Mouse (Mus musculus): Measurements from ENCODE around the gene Sncg. TPM values are rescaled to one million over a fixed set of nuclear protein-coding genes. Genes with fewer than 3 reads are reported as not detected.
A peak's percentile ranks its signal among the peaks of the same experiment; 100 is the strongest.

Gene Sncg
- total RNA-seq, 2 experiments from 2014 or later: 3.0 to 3.9 TPM

DNA sequence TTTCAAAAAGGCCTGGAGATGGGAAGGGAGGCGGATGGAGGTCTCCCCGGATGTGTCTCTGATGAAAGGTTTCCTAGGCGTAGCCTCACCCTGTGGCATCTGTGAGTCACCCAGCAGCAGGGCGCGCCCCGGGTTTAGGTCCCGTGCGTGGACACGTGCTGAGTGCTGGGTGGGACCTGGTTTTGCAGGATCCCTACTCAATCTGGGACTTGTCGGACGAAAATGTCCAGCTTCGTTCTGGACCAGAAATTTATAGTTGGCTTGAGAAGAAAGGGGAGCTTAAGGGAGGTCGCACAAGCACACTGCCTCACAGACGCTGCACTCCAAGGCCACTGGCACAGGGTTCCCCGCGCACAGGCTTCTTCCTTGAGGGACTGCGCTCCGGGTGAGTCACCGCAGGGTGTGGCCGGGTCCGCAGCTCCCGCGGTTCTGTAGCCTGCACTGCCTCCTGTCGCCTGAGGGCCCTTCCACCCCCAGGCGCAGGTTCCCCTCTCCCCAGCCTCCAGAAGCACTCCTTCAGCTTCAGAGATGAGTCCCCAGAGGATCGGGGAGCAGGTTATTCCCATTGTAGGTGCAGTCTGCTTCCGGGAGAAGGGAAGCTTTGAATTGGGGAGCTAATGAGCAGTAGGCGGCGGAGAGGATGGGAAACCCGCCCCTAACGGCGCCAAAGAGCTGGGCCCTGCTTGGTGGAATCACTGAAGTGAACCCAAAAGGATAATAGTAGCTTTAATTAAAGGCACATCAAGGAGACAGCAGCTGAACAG, 10.9 kb downstream of the Sncg start:
- intact Hi-C loops (cut with DNase I): loop anchor here (1.0 to 10.0 kb wide), 4 partner anchors 51 to 411 kb away; partner anchors contain the start of genes Glud1 and Shld2
- TF ChIP-seq CTCF (IDR thresholded peaks at IDR 0.05): peak; percentile 52
- DNase-seq (ENCODE audit: extremely low spot score in 1 of 2, low spot score in 2 of 2): peak; percentile 49 to 58
- peak overlapping the region; percentile 55 for H3K4me3 ChIP-seq
- H3K27ac ChIP-seq: peak overlapping the region; percentile 34

DNA sequence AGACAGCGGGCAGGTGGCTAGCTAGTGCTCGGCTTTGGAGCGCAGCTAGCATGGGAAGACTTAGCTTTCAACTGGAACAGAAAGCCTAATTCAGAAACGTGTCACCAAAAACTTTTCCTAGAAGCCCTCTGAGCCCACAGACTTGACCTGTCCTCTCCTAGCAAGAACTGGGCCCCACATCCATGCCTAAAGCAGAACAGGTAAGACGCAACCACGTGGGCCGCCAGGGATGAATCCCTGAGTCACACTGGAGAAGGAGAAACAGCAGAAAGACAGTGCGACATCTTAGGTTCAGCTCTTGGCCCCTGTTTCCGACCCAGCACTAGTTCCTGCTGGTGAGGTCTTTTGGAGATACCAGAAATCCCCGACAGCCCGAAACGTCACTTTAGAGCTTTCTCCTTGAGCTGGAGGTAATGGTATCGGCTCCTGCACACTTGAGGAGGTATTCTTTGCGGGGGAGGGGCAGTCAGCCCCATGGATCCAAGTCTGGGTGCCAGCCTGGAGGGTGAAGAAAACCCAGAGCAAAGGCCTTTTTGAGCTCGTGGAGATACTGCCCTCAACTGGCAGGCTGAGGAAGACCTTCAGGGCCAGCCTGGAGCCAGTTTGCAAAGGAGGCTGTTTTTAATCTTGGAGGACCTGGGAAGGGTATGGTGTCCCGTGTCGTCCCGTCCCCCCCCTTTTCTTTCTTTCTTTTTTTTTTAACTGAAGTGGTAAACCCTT, 11.7 kb downstream of the Sncg start:
- Histone ChIP-seq H3K27ac (no peak overlapping the region; the same call in 1 of the 2 replicates), H3K4me3 (peak overlapping the region; percentile 55)
- peak; percentile 63 to 68 for DNase-seq (ENCODE audit: extremely low spot score in 1 of 2, low spot score in 2 of 2)
- intact Hi-C loops (cut with DNase I): loop anchor here (1.0 to 10.0 kb wide), 4 partner anchors 51 to 412 kb away; partner anchors contain the start of genes Glud1 and Shld2
- TF ChIP-seq CTCF (IDR thresholded peaks at IDR 0.05): peak; percentile 70

DNA sequence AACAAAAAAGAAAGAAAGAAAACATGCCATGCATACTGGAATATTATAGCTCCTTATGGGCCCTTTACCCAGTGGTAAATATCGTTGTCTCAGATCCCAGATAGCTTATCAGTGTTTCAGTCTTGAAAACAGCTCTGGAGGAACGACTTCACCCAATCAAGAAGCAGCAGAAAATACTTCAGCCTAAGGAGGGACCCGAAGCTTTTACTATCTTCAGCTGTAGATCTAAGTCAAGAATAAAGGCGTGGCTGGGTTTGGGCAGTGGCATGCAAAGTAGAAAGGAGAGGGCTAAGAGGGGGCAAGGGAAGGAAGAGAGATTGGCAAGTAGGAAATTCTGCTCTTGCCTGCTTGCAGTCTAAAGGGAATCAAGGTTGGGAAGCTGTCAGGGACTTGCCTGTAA, 12.5 kb downstream of the Sncg start:
- TF ChIP-seq CTCF (IDR thresholded peaks at IDR 0.05): no peak
- no peak for DNase-seq (ENCODE audit: extremely low spot score in 1 of 2, low spot score in 2 of 2)
- Histone ChIP-seq H3K27ac (no peak overlapping the region), H3K4me3 (no peak overlapping the region)
- intact Hi-C loops (cut with DNase I): loop anchor here (2.0 to 10.0 kb wide), 3 partner anchors 50 to 413 kb away; partner anchors contain the start of genes Glud1 and Shld2

DNA sequence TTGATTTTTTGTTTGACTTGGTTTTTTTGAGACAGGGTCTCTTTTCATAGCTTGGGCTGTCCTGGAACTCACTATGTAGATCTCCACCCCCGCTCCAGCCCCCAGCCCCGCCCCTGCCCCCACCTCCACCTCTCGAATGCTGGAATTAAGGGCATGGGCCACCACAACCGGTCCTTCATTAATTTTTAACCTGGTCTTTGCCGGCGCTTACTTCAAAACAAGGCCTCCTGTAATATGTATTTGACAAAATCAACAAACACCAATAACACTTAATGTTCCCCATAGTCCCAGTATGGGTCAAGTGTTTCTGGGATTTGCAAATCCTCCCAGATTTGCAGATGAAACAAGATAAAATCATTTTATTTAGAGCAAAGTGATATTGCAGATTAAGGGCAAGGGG, 14.3 kb downstream of the Sncg start:
- DNase-seq (ENCODE audit: extremely low spot score in 1 of 2, low spot score in 2 of 2): no peak
- no peak overlapping the region for H3K27ac ChIP-seq
- no peak overlapping the region for H3K4me3 ChIP-seq
- no peak for TF ChIP-seq CTCF (IDR thresholded peaks at IDR 0.05)
- intact Hi-C loops (cut with DNase I): loop anchor here (5.0 to 10.0 kb wide), 2 partner anchors 48 to 415 kb away; partner anchors contain the start of genes Glud1 and Shld2

DNA sequence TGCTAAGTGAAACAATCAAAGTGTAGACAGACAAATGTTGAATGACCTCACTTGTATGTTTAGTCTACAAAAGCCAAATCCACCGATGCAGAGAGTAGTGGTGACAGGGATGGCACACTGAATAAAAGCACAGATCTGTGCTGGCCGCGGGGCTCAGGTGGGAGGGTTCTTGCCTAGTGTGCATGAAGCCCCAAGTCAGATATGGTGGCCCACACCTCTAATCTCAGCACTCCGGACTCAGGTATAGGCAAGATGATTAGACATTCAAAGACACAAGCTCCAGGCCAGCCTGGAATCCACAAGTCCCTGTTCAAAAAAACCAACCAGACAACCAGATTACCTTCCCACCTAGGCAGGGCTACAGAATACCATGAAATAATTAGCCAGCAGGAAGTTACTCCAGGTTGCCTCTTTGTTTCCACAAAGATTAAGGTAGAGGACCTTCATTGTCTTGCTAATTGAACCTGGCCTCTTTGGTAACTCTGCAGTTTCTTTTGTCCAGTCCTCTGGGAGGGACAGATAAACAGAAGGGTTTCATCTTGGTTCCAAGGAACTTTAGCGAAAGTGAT, 14.8 kb downstream of the Sncg start:
- Histone ChIP-seq H3K4me3 (no peak overlapping the region), H3K27ac (no peak overlapping the region)
- DNase-seq (ENCODE audit: extremely low spot score in 1 of 2, low spot score in 2 of 2): no peak
- intact Hi-C loops (cut with DNase I): loop anchor here (5.0 to 10.0 kb wide), 2 partner anchors 47 to 415 kb away; partner anchors contain the start of genes Glud1 and Shld2
- no peak for TF ChIP-seq CTCF (IDR thresholded peaks at IDR 0.05)

DNA sequence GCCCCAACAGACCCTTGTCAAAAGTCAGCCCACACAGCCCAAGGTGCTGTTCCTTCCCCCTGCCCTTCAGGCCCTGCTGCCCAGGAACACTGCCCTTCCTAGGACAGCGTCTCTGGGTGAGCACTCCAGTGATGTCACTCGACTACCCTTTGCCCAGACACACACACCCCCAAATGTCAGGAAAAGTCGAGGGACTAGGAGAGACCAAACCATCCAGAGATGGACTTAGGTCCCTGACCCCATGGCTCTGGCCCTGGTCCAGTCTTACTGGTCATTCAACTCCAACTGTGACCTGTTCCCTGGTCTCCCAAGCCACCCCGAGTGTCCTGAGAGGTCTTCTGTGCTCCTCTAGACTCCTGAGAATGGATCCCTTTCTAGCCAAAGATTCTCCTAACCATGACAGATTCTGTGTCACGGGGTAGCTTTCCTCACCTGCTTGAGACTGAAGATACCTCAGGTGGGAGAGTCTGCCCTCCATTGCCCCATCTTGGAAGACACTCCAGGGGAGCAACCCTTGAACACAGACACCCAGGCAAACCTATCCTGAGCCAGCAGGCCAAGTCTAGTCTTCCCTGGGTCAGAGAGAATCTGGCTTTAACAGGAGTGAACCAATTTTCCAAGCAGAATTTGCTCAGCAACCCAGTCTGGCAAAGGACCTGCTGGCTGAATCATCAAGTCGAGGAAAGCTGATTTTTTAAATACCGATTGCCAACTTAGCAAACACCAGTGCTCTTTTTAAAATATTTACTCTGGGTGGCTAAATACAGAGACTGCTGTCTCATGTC, 16.7 kb downstream of the Sncg start:
- intact Hi-C loops (cut with DNase I): no loop called here
- no peak for TF ChIP-seq CTCF (IDR thresholded peaks at IDR 0.05)
- Histone ChIP-seq H3K4me3 (no peak overlapping the region), H3K27ac (no peak overlapping the region)
- no peak for DNase-seq (ENCODE audit: extremely low spot score in 1 of 2, low spot score in 2 of 2)

DNA sequence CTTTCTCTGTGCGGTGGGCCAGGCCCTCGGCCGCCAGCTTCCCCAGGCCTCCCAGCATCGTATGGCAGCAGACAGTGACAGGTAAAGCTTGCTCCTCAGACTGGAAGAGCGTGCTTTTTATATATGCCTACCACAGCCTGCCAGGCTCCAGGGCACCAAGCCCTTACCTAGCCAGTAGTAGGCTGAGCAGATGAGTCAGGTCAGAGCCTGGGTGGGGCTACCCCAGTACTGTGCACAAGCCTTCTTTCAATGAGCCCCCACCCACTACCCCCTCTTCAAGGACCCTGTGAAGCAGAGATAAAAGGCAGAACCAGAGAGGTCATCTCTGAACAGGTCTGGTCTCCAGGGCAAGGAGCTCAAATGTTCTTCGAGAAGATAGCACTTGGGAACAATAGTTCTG, 19.3 kb downstream of the Sncg start, which contains the start of gene Fam25c:
Fam25c (minus strand) TSS at position 133 of the 400 bp plus-strand sequence.
- Histone ChIP-seq H3K27ac (no peak within 1 kb of the TSS), H3K4me3 (no peak within 1 kb of the TSS)
- intact Hi-C loops (cut with DNase I): no loop called here
- DNase-seq (ENCODE audit: extremely low spot score in 1 of 2, low spot score in 2 of 2): no peak
- no peak for TF ChIP-seq CTCF (IDR thresholded peaks at IDR 0.05)

DNA sequence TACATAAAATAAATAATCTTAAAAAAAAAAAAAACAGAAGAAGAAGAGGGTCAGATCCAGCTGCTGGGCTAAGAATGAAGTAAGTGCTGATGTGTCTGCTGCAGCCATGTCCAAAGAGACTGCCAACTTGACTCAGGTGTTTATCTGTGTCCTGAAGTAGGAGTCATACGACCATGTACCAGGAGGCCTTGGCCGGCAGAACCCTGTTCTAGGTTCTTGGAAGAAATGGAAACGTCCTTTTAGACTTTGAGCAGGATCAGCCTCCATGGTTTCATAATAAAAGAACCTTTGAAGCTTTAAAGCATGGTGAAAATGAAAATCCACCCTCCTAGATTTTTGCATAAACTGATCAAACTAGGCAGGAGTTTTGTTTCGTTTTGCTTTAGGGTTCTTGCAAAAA, 20.1 kb downstream of the Sncg start:
- no peak overlapping the region for H3K27ac ChIP-seq
- H3K4me3 ChIP-seq: no peak overlapping the region
- TF ChIP-seq CTCF (IDR thresholded peaks at IDR 0.05): no peak
- intact Hi-C loops (cut with DNase I): no loop called here
- no peak for DNase-seq (ENCODE audit: extremely low spot score in 1 of 2, low spot score in 2 of 2)

DNA sequence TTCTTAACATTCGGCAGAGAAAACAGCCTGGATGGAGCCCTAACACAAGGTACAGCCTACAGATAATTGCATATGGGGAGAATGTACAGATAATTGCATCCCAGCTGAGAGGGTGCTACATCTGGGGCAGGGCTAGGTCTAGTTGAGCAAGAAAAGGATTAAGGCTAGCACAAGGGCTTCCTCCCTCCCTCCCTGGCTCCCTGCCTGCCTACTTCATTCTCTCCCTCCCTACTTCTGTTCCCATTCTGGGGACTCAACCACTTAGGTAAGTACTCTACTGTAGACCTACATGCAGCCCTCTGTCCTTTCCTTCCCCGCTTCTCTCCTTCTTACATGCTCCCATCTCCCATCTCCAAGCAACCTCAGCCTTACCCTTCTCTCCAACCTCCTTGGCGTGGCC, 21.3 kb downstream of the Sncg start:
- H3K27ac ChIP-seq: no peak overlapping the region
- no peak for DNase-seq (ENCODE audit: extremely low spot score in 1 of 2, low spot score in 2 of 2)
- no peak overlapping the region for H3K4me3 ChIP-seq
- intact Hi-C loops (cut with DNase I): no loop called here
- no peak for TF ChIP-seq CTCF (IDR thresholded peaks at IDR 0.05)

DNA sequence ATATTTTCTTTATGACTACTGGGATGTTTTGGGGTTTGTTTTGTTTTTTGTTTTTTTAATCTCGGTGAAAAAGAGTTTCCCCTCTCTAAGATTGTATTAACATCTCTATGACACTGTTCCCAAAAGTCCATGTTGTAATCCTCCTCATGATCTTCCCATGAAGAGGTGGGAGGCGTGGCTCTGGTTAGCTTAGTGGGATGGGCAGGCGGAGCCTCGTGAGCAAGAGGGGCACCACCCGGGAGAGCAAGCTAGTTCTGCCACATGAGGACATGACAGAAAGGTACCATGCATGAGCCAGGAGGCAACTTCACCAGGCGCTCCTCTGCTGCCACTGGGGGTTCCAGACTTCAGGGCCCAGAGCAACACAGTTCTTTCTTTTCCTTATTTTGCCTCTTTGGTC, 22.1 kb downstream of the Sncg start:
- DNase-seq (ENCODE audit: extremely low spot score in 1 of 2, low spot score in 2 of 2): no peak
- Histone ChIP-seq H3K27ac (no peak overlapping the region), H3K4me3 (no peak overlapping the region)
- no peak for TF ChIP-seq CTCF (IDR thresholded peaks at IDR 0.05)
- intact Hi-C loops (cut with DNase I): no loop called here

DNA sequence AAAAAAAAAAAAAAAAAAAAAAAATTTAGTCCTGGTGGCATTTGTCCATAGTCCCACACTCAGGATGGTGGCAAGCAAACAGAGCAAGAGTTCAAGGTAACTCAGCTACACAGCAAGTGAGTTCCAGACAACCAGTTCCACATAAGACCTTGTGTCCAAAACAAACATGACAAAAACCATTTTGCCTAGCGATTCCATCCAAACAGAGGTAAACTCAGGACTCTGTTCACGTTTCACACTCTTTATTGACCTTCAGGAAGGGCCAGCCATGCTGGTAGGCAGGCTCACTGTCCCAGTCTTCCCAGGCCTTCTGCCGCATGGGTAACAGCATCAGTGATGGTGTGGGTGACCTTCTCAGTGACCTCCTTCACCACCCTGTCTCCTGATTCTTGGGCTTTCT, 22.9 kb downstream of the Sncg start:
- H3K27ac ChIP-seq: no peak overlapping the region
- intact Hi-C loops (cut with DNase I): no loop called here
- DNase-seq (ENCODE audit: extremely low spot score in 1 of 2, low spot score in 2 of 2): no peak
- TF ChIP-seq CTCF (IDR thresholded peaks at IDR 0.05): no peak
- no peak overlapping the region for H3K4me3 ChIP-seq

All from left cerebral cortex, adult 2 months (tissue).